Mouse (Mus musculus): ENCODE data around the gene Cyp1a2. TPM values are rescaled to one million over a fixed set of nuclear protein-coding genes. Genes with fewer than 3 reads are reported as not detected.

Cyp1a2 gene
- total RNA-seq, 2 experiments from 2014 or later: not detected

DNA sequence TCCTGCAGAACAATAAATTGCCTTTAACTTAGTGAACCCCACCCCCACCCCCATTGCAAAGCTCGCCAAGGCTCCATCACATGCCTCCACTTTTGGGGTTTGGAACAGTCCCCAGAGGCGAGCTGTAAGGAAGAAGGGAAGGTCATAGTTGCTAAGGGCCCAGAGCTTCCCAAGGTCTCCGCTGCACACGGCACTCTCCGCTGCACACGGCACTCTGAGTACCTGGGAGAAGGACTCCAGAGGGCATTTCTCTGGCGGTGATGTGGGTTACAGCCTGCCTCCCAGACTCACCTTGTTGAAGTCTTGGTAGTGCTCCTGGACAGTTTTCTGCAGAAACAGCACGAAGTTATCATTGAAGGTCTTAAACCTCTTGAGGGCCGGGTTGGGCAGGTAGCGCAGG is 2.1 kb downstream of the Cyp1a2 start:
- no peak for DNase-seq (ENCODE audit: low spot score in 2 of 2)

DNA sequence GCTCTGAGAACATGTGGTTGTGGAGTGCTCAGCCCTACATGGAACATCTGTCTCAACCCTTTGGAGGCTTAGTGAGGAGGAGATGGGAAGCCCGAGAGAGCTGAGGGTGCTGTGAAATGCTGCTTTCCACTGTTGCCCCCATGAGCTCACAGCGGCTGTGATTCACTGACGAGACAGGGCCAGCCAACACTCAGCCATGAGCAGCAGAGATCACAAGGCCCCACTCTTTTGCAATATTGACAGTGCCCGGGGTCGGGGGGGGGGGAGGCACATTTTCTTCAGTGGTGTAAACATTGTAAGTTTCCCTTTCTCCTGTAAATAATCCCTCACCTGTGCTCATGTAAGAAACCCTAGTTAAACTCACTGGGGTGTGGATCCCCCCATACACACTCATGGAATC is 12.0 kb downstream of the Cyp1a2 start:
- no peak for DNase-seq (ENCODE audit: low spot score in 2 of 2)

DNA sequence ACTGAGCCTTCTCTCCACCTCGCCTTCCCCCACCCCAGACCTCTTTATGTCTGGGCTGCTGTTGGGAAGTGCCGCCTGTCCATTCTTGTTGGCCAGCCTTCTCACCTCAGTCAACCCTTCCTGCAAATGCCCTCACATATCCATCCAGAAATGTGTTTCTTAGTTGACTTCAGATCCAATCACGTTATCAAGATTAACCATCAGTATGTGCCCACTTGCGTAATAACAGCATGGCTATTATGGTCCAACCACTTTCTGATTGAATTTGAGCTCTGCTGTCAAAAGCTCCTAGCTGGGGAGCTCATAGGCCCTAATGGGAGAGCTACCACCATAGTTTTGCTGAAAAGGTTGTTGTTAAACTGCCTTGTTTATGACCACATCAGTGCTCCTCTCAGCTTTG is 12.5 kb downstream of the Cyp1a2 start:
- DNase-seq (ENCODE audit: low spot score in 2 of 2): no peak

DNA sequence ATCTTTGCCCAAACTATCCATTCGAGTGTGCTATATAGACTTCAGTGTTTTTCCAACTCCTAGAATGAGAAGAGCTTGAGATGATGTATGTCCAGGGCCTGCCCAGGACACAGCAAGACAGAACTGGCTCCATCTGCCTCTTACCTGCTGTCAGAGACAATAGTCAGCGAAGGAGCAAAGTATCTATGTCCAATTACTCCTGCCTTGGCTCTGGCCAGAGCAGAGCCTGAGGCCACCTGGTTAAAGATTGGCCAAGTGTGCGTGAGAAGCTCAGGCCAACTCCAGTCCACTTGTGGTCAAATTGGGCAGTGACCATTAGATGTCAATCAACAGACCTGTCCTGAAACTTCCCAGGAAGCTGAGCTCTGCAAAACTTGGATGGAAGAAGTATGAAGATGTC is 13.9 kb downstream of the Cyp1a2 start:
- no peak for DNase-seq (ENCODE audit: low spot score in 2 of 2)

DNA sequence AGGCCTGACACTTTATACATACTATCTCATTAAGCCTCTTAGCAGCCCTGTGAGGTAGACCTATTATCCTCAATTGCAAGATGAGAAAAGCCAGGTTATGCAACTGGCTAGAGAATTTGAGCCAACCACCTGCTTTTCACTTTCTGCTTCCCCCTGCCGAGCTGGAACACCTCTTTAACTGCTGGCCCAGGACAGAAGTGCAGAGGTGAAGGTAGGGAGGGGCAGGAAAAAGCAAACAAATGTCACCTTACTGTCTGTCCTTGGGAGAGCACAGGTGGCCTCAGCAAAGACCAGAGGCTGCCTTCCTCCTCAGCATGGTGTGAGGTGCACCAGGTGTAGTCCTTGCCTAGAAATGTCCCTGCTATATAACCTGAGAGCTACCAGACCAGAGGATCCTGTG is 15.2 kb downstream of the Cyp1a2 start:
- DNase-seq (ENCODE audit: low spot score in 2 of 2): no peak

DNA sequence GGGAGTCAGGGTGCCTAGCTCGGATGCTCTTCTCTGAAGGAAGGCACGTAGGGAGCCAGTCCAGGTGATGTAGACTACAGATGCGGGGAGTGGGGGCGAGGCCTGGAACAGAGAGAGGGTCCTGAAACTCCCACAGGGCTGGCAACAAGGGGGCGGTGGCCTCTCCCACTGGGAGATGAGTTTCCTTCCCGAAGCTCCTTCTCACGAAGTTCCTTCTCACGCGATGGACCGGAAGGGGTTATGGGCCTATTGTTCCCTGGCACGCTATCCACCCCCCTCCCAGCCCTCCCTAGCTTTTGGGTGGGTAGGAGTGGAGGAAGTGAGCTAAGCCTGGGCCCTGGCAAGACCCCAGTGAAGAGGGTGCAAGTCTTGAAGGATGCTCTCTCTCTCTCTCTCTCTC is 15.7 kb downstream of the Cyp1a2 start:
- no peak for DNase-seq (ENCODE audit: low spot score in 2 of 2)

DNA sequence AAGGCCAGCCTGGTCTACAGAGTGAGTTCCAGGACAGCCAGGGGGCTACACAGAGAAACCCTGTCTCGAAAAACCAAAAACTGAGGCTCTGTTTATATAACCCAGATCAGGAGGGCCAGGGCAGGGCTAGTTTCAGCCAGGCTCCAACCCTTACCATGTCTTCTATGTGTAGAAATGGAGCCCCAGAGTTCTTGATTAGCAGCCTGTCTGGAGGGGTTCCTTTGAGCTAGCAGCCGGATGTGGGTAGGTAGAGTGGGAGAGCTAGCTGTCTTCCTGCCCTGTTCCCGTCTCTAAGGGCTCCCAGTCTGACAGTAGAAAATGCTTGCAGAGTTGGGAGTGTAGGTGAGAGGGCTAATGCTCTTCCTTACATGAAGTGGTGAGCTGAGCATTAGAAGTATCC is 16.4 kb downstream of the Cyp1a2 start:
- DNase-seq (ENCODE audit: low spot score in 2 of 2): no peak

DNA sequence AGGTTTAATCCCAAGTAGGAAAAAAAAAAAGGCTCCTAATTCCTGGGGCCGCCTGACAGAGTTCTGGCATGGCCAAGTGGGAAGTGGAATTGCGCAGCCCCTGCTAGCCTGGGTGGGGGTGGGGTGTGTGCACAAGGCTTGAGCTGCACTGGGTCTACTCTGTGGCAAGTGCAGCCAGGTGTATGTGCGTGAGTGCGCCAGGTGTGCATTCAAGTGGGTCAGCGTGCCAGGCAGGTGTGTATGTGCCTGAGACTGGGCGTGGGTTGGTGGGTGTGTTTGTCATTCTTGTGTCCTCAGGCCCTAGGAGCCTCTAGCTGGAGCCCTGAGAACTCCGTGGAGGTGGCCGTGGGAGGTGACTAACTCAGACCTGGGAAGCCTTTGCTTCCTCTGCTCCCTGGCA is 17.0 kb downstream of the Cyp1a2 start:
- no peak for DNase-seq (ENCODE audit: low spot score in 2 of 2)

DNA sequence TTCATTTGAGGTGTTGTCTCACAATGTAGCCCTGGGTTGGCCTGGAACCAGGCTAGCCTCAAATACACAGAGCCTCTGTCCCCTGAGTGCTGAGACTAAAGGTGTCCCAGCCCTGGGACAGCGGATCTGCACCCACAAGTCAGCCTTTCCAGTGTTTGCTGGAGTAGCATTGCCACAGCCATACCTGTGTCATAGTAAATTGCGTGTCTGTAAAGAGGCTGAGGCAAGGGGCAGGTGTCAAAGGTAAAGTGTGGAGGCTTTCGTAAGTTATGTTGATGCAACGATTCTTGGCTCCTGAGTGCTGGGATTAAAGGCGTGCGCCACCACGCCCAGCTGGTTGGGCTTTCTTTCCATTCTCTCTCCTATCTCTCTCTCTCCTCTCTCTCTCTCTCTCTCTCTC is 18.9 kb downstream of the Cyp1a2 start:
- no peak for DNase-seq (ENCODE audit: low spot score in 2 of 2)

DNA sequence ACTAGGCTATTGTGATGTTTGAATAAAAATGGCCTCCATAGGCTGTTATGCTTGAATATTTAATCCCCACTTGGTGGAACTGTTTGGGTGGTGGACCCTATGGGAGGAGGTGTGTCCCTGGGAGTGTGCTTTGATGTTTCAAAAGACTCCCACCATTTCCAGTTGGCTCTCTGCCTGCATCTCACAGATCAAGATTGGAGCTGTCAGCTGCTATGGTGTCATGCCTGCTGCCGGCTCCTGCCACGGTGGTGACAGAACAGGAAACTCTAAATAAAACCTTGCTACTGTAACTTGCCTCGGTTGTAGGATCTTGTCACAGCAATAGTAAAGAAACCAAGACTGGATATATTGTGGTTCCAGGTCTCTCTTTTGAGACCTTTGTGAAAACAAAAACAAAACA is 22.0 kb downstream of the Cyp1a2 start:
- DNase-seq (ENCODE audit: low spot score in 2 of 2): no peak

DNA sequence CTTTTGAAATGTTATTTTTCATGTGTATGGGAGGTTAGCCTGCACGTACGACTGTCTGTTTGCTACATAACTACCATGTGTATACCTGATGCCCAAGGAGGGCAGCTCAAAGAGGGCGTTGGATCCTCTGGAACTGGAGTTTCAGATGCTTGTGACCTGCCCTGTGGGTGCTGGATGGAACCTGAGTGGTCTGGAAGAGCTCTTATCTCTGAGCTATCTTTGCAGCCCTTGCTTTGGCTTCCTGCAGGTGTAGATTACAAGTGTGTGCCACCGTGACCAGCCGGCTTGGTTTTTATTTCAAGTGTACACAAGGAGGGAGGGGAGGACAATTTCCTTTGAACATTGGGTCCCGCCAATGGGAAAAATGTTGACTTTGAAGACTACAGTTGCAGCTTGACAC is 23.0 kb downstream of the Cyp1a2 start:
- DNase-seq (ENCODE audit: low spot score in 2 of 2): no peak

DNA sequence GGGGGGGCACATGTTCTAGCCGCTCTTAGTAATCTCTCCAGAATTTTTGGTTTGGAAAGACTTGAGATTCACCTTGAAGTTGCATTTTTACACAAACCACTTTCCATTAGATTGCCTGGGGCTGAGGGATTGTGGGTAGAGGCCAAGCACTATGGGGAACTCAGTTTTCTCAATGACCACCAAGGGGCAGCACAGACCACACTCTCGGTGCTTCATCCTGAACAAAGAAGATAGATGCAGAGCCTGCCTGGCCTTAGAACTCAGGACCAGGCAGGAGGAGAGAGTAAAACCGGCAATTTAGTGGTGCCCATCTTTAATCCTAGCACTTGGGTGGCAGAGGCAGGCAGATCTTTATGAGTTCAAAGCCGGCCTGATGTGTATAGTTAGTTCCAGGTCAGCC is 23.7 kb downstream of the Cyp1a2 start:
- peak; percentile 70 to 88 for DNase-seq (ENCODE audit: low spot score in 2 of 2)

DNA sequence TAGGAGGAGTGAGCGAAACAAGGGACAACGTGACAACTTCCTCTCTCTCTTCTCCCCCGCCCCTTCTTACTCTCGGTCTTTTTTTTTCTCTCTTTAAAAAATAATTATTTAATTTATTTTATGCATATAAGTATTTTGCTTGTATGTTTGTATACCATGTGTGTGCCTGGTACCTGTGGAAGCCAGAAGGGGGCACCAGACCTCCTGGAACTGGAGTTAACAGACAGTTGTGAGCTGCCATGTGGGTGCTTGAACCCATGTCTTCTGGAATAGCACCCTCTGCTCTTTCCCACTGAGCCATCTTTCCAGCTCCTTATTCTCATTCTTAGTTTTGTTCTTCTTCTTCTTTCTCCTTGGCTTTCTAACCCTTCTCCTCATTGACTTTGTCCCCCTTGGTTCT is 24.5 kb downstream of the Cyp1a2 start:
- DNase-seq (ENCODE audit: low spot score in 2 of 2): no peak

DNA sequence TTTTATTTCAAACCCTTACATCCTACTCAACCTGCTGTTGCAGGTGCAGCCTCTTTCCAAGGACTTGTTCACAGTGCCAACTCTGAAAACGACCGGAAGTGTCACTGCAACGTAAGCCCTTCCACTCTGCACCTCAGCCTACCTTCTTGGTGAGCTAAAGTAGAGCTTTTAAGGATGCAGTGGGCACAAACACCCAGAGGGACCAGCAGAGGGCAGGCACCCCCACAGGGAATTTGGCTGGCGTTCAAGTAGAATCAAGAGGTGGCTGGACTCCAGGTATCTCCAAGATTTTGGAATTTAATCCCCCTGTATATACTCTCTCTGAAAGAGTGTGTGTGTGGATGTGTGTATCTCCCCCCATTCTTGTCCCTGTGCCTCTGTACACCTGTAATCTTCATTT is 25.7 kb downstream of the Cyp1a2 start:
- DNase-seq (ENCODE audit: low spot score in 2 of 2): no peak

DNA sequence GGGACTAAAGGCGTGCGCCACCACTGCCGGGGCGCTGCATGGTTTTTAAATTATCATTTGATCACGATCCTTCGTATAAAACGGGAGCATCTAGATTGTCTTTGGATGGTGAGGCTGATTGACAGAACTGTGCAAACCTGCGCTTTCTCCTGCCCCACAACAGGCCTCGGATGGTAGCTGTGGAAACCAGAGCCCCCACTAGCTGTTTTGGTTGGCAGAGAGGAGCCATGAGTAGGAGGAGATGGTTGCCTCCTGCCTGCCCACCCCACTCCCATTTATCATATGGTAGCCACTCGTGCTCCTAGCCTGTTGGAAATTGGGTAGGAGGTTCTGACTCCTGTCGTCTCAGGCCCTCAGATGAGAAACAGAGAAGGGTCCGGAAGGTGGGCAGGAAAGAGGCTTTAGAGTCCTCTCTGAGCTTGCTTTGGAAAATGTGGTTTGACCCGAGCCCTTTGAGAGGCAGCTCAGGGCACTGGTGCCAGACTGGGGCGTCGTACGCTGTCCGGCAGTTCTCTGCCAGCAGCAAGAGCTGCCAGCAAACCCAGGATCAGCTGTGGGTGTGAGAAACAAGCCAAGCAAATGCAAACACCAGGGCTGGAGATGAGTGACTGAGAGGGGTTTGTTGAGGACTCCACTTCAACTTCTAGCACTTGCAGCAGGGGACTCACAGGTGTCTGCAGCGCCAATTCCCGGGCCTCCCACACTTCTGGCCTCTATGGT is 26.7 kb downstream of the Cyp1a2 start:
- no peak for DNase-seq (ENCODE audit: low spot score in 2 of 2)

DNA sequence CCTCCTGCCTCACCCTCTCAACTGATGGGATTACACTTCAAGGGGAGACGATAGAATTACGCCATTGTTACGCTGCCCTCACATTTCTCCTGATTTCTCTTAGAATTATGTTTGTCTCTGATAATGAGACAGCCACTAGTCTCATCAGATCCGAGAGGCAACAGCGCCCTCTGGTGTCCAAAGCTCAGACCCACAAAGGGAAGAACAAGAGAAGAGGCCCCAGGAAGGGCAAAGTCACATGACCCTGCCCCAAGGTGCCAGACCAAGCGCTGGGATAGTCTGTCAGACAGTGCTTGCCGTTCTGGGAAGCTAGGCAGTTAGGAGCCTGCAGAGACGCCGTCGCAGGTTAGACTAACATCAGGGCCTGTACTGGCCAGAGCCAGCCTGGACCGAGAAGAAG is 27.8 kb downstream of the Cyp1a2 start:
- DNase-seq (ENCODE audit: low spot score in 2 of 2): peak; percentile 95

DNA sequence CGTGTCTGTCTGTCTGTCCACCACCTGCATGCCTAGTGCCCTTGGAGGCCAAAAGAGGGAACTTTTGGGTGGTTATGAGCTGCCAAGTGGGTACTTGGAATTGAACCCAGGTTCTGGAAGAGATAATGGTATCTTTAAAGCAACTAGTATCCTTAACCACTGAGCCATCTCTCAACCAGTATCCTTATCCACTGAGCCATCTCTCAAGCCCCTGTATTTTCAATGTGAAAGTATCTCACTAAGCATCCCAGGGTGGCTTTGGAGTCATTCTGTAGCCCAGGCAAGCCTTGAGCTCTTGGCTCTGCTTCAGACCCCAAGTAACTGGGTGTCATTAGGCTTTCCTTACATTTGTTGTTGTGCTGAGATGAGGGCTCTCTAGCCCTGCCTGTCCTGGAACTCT is 28.5 kb downstream of the Cyp1a2 start:
- DNase-seq (ENCODE audit: low spot score in 2 of 2): no peak

DNA sequence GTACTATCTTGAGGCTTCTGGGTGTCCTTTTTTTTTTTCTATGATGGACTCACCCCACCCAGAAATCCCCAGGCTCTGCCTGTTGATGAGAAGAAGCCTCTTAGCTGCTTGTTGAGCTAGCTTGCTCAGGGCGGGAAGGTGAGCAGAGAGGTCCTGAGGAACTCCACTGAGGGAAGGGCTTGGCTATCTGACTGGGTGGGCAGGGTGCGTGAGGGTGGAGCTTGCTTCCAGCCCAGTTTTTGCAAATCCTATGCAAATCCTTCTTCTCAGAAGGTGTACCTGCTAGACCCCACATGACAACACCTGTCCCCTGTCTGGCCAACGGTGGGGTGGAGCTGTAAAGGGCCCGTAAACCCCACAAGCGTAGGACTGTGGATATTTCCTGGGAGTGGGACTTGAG is 30.2 kb downstream of the Cyp1a2 start, which contains the start of gene Csk:
Gene Csk, minus strand, starts transcription at position 349 of the 400 bp plus-strand sequence.
- DNase-seq (ENCODE audit: low spot score in 2 of 2): no peak

DNA sequence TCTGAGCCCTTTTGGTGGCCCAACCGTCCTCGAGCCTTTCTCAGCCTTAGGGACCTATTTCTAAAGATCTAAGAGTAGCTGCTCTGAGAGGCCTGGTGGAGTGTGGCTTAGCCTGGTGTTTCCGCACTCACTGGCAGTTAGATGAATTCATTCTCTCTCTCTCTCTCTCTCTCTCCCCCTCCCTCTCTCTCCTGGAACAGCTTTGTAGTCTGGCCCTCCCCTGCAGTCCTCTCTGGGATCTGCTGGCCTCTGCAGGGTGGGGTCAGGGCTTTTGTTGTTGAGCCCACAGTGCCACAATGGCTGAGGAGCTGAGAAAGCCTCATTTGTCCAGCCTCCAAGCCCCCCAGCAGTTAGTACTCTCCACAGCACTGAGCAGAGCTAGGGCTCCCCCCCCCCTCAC is 30.6 kb downstream of the Cyp1a2 start:
- DNase-seq (ENCODE audit: low spot score in 2 of 2): no peak

DNA sequence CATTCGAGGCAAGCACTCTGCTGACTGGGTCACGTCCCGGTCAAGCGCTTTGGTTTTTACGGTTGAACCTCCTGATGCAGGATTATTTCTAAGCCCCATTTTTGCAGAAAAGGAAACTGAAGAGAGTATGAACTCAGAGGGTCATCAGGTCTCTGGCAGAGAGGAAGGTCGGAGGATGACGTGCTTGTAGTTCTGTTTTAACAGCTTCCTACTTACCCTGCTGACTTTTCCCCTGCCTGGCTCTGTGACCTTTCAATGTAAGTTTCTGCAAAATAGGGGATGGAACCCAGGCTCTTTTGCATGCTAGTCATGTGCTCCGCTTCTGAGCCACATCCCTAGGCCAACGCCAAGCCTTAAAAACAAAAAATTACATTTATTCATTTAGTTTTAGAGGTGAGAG is 31.2 kb downstream of the Cyp1a2 start:
- no peak for DNase-seq (ENCODE audit: low spot score in 2 of 2)

DNA sequence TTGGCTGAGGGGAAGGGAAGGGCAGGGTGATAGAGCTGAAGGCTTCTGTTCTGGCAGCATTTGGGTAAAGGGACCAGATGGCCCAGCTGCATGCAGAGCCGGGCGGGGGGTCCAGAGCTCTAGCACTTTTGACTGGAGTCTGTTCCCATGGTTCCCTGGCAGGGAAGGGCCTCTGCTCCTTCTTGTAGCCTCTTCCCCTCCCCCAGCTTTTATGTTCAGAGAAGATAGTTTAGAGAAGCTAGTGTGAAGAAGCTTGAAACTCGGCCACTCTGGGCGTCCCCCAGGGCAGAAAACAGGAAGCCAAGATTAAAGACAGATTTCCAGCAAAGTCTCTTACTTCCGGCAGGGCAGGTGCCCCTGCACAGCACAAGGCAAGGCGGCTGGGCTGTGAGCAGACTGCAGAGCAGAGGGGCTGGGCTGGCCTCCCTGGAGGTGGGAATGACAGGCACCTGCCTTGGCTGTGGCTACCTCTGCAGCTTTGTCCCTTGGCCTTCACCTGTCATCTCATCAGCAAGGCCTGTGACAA is 32.7 kb downstream of the Cyp1a2 start:
- DNase-seq (ENCODE audit: low spot score in 2 of 2): peak in 1 of 2 experiments; percentile 40

DNA sequence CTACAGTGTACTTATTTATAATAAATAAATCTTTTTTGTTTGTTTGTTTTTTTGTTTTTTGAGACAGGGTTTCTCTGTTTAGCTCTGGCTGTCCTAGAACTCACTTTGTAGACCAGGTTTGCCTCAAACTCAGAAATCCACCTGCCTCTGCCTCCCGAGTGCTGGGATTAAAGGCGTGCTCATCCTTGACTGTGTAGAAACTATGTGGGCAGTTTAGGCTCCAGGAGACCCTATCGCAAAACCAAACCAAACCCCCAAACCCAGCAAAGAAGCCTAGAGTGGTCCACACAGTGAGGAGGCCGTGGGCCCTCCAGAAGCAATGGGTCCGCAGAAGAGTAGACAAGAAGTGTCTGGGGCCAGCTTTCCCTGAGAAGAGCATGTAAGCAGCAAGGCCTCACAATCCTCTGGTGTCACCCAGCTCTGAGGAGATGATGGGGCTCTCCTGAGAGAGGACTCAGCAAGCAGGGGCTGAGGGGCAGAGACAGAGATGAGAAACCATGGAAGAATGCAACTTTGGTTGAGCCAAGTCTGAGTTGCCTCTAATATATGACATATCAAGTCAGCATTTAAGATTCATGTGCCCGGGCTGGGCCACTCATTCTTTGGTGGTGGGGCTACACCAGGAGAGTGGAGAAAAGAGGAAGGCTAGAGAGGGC is 33.2 kb downstream of the Cyp1a2 start:
- no peak for DNase-seq (ENCODE audit: low spot score in 2 of 2)
